Mouse (Mus musculus) heart, embryonic 11.5 days (tissue): ENCODE data around the gene Mfsd2b. TPM values are rescaled to one million over a fixed set of nuclear protein-coding genes. Genes with fewer than 3 reads are reported as not detected.
A peak's percentile ranks its signal among the peaks of the same experiment; 100 is the strongest.

Source experiments
- ATAC-seq: fragments of 200-750 bp; cut with Nextera tagmentation; replicated peaks from 2 replicates; pipeline ENCODE4 v1.8.0; 2017; ENCODE audit warnings: moderate library complexity; ENCODE audit not compliant: insufficient number of reproducible peaks, low FRiP score, low TSS enrichment
- H3K27ac ChIP-seq: fragments of 300-500 bp; sonication (generic); 2 replicates; pipeline ENCODE4 v1.5.1; 2014; ENCODE audit warnings: mild to moderate bottlenecking, low read depth, low read length
- H3K27me3 ChIP-seq: fragments of 300-500 bp; sonication (generic); 2 replicates; pipeline ENCODE4 v1.6.1; 2014; ENCODE audit warnings: mild to moderate bottlenecking, low read length, mixed read lengths; ENCODE audit not compliant: control insufficient read depth, insufficient read depth
- H3K36me3 ChIP-seq: fragments of 300-500 bp; sonication (generic); 2 replicates; pipeline ENCODE4 v1.6.1; 2014; ENCODE audit warnings: mild to moderate bottlenecking, low read length, moderate library complexity, mixed read lengths; ENCODE audit not compliant: control insufficient read depth, insufficient read depth
- H3K4me1 ChIP-seq: fragments of 300-500 bp; sonication (generic); 2 replicates; pipeline ENCODE4 v1.6.1; 2014; ENCODE audit warnings: low read length; ENCODE audit not compliant: control insufficient read depth, insufficient read depth
- H3K4me2 ChIP-seq: fragments of 300-500 bp; sonication (generic); 2 replicates; pipeline ENCODE4 v1.6.1; 2014; ENCODE audit warnings: mild to moderate bottlenecking, moderate library complexity
- H3K4me3 ChIP-seq: fragments of 300-500 bp; sonication (generic); 2 replicates; pipeline ENCODE4 v1.5.1; 2014; ENCODE audit warnings: low read depth, low read length
- H3K9ac ChIP-seq: fragments of 300-500 bp; sonication (generic); 2 replicates; pipeline ENCODE4 v1.6.1; 2014; ENCODE audit warnings: mild to moderate bottlenecking, low read depth, low read length, moderate library complexity
- H3K9me3 ChIP-seq: fragments of 300-500 bp; sonication (generic); replicated peaks from 2 replicates; pipeline ENCODE4 v1.6.1; 2016; ENCODE audit warnings: low read length; ENCODE audit not compliant: control insufficient read depth
- WGBS: fragments of 180-500 bp; shearing (Covaris S2); extraction: QIAGEN DNeasy Blood & Tissue Kit; methylation state at CpG from one replicate; pipeline ENCODE4 v1.1.7; 2014; ENCODE audit not compliant: insufficient replicate concordance; 5-methylcytosine and 5-hydroxymethylcytosine counted together
- polyA plus RNA-seq: library from polyadenylated mRNA; unstranded; fragments of >200 nt; fragmentation: Nextera tagmentation; extraction: Ambion mirVana; gene quantifications from 2 replicates; pipeline ENCODE4 v1.2.1, GENCODE M21; 2014

Mfsd2b gene
- polyA plus RNA-seq, 1 experiment from 2014 or later: 14.8 TPM

DNA sequence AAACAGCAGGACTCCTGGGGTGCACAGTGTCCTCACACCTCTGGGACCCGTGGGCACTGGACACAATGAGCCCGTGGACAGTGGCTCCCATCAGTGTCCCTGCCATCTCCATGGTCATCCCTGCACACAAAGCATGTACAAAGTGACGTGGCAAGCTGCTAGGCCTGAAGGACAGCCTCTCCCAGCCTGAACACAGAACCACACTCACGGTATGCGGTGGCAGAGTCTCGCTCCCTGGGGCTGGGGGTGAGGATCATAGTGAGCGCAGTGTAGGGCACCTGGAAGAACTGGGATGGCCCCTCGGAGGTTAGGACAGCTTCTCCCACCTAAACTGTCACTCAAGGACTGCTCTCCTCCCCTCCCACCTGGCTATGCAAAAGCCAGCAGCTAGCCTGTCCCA lies 5.2 kb downstream of the Mfsd2b start:
- H3K4me2 ChIP-seq: no peak overlapping the region
- no peak overlapping the region for H3K4me3 ChIP-seq
- peaks cover 20% of the 10 kb centered on the region for H3K4me1 ChIP-seq
- no peak overlapping the region for H3K27ac ChIP-seq
- H3K36me3 ChIP-seq: no peaks in the 10 kb centered on the region
- 68% methylated on average over 8 of the region's 8 CpGs for WGBS
- no peaks in the 10 kb centered on the region for H3K9me3 ChIP-seq
- no peak for ATAC-seq
- H3K27me3 ChIP-seq: no peaks in the 10 kb centered on the region
- H3K9ac ChIP-seq: peak overlapping the region; percentile 6; the same call in 1 of the 2 replicates

DNA sequence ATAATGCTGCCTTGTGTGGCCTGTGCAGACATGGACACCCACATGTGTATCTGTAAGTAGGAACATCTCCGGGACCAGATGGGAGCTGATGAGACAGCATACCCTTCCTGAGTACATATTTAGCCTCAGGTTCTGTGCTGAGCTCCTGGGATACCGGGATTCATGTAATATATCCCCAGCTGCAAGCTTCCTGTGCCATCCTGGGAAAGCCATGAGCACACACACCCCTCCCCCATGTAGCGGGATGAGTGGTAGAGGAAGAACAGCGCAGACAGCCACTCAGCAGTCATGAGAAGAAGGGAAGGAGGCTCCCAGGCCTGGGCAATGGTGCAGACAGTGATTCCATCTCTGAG lies 9.8 kb downstream of the Mfsd2b start:
- Histone ChIP-seq H3K27me3 (no peaks in the 10 kb centered on the region), H3K4me2 (peak overlapping the region; percentile 40), H3K27ac (peak overlapping the region; percentile 71), H3K9ac (peak overlapping the region; percentile 56; the same call in 1 of the 2 replicates), H3K36me3 (no peaks in the 10 kb centered on the region), H3K4me3 (no peak overlapping the region), H3K4me1 (peaks cover 21% of the 10 kb centered on the region), H3K9me3 (no peaks in the 10 kb centered on the region)
- WGBS: 37% methylated on average over 4 of the region's 4 CpGs
- no peak; the same call in 1 of the 2 replicates for ATAC-seq

DNA sequence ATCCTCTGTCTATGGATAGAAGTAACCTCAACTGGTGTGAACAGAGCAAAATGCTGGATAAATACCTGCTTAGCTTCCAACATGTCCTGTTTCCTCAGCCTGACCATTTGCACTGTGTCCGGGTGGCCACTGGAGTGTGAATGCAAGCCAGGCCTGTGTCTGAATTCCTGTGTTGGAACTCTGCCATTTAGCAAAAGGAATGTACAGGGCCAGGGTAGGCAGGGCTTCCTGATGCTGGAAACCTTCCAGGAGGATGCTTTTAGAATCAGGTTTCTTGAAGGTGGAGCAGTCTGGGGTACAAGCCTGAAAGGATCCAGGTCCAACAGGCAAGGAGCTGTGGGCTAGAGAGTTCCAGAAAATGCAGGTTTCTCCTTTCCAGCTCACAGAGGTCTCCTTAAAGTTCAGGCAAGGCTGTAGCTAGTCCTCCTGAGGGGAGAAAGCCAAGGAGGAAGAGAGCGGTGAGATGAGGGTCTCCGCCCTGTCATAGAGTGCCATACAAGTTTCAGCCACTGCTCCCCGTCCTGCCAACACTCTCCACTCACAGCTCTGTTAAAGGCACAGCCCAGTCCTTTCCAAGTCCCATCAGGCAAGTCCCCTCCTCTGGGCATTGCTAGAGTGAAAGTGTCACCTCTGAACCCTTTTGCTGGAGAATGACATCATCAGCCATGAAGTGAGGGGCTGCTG lies 10.4 kb downstream of the Mfsd2b start:
- Histone ChIP-seq H3K4me2 (peak overlapping the region; percentile 40), H3K9ac (peak overlapping the region; percentile 56; the same call in 1 of the 2 replicates)

DNA sequence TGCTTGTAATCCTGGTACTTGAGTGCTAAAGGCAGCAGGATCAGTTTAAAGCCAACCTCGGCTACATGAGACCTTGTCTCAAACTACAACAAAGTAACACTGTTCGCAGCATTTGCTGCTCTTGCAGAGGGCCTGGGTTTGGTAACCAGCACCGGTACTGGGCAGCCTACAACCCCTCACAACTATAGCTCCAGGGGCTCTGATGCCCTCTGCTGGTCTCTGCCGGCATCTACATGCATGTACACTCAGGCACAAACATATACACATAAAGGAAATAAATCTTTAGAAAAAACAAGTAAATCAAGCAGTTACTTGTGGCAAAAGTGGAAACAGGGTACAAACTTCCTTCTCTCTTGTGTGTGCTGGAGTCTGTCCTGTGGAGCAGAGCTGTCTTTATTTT lies 11.5 kb downstream of the Mfsd2b start:
- H3K9ac ChIP-seq: no peak overlapping the region
- no peak overlapping the region for H3K4me3 ChIP-seq
- no peak overlapping the region for H3K4me2 ChIP-seq
- no peaks in the 10 kb centered on the region for H3K9me3 ChIP-seq
- H3K4me1 ChIP-seq: peaks cover 21% of the 10 kb centered on the region
- H3K36me3 ChIP-seq: no peaks in the 10 kb centered on the region
- ATAC-seq: no peak
- H3K27me3 ChIP-seq: no peaks in the 10 kb centered on the region
- WGBS: 87% methylated on average over 4 of the region's 4 CpGs
- no peak overlapping the region for H3K27ac ChIP-seq

More for the DNA sequence above, 10.4 kb downstream of the Mfsd2b start:
- no peak overlapping the region for H3K4me3 ChIP-seq
- ATAC-seq: peak; percentile 60; the same call in 1 of the 2 replicates
- H3K36me3 ChIP-seq: no peaks in the 10 kb centered on the region
- H3K4me1 ChIP-seq: peaks cover 21% of the 10 kb centered on the region
- H3K27me3 ChIP-seq: no peaks in the 10 kb centered on the region
- no peaks in the 10 kb centered on the region for H3K9me3 ChIP-seq
- 40% methylated on average over 4 of the region's 4 CpGs for WGBS
- peak overlapping the region; percentile 71 for H3K27ac ChIP-seq

DNA sequence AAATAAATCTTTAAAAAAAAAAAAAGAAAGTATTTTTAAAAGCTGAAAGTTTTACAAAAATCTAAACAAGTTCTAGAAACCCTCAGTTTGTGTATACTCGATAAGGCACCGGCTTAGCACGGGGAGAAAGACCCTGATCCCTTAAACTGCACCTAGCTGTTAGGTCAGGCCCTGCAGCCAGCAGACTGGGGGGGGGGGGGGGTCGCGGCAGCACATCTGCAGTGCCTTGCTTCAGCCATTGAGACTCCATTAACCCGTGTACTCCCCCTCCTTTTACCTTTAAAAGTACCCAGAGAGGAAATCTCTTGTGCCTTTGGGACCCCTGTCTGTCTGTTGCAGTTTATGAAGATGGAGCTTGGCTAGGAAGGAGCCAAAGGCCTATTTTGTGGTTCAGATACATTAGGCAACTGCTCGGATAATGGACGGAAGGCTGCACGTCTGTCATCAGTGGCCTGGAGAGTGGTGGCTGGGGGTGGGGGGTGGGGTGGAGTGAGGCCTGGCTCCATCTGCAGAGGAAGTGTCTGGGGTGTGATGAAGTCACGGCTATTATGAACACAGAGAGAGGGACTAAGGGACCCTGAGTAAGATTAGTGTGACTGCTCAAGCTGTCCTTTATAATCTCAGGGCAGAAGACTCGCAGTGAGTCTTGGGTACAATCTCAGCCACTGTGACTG lies 14.8 kb downstream of the Mfsd2b start:
- 34% methylated on average over 11 of the region's 11 CpGs for WGBS

DNA sequence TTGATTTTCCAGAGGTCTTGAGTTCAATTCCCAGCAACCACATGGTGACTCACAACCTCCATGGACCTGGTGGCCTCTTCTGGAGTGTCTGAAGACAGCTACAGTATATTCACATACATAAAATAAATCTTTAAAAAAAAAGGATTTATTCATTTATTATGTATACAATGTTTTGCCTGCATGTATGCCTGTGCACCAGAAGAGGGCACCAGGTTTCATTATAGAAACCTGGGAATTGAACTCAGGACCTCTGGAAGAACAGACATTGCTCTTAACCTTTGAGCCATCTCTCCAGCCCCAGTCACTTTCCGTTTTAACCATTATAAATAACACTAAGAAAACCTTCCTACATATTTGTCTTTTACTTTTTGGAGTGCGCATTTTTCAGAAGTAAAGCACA lies 17.3 kb downstream of the Mfsd2b start:
- no peak overlapping the region for H3K9ac ChIP-seq
- WGBS: 99% methylated on average over 2 of the region's 2 CpGs
- H3K27me3 ChIP-seq: no peaks in the 10 kb centered on the region
- no peak overlapping the region for H3K27ac ChIP-seq
- peaks cover 4% of the 10 kb centered on the region for H3K4me1 ChIP-seq
- no peak for ATAC-seq
- no peaks in the 10 kb centered on the region for H3K9me3 ChIP-seq
- H3K36me3 ChIP-seq: peaks cover 10% of the 10 kb centered on the region
- H3K4me2 ChIP-seq: no peak overlapping the region
- H3K4me3 ChIP-seq: no peak overlapping the region

More for the DNA sequence above, 14.8 kb downstream of the Mfsd2b start:
- Histone ChIP-seq H3K27ac (peak overlapping the region; percentile 50; the same call in 1 of the 2 replicates), H3K9me3 (no peaks in the 10 kb centered on the region), H3K36me3 (peaks cover 10% of the 10 kb centered on the region), H3K4me3 (no peak overlapping the region), H3K27me3 (no peaks in the 10 kb centered on the region), H3K9ac (no peak overlapping the region), H3K4me2 (no peak overlapping the region), H3K4me1 (peaks cover 18% of the 10 kb centered on the region)
- ATAC-seq: 0 out of 2 replicates have a peak, but pooled peaks have one; percentile 48

DNA sequence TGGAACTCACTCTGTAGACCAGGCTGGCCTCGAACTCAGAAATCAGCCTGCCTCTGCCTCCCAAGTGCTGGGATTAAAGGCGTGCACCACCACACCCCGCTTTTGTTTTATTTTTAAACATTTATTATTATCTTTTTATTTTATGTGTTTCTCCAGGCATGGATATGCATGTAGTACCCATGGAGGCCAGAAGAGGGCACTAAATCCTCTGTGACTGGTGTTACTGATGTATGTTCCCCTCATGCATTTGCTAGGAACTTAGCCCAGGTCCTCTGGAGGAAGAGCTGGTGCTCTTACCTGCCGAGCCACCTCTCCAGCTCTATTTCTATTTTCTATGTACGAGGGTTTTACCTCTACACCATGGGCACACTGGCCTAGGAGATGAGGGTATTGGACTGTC lies 18.0 kb downstream of the Mfsd2b start:
- H3K9ac ChIP-seq: no peak overlapping the region
- H3K27ac ChIP-seq: no peak overlapping the region
- no peak for ATAC-seq
- 91% methylated on average over 5 of the region's 5 CpGs for WGBS
- H3K4me1 ChIP-seq: peaks cover 4% of the 10 kb centered on the region; the same call in 1 of the 2 replicates
- H3K4me2 ChIP-seq: no peak overlapping the region
- peaks cover 12% of the 10 kb centered on the region for H3K36me3 ChIP-seq
- H3K9me3 ChIP-seq: no peaks in the 10 kb centered on the region
- no peak overlapping the region for H3K4me3 ChIP-seq
- no peaks in the 10 kb centered on the region for H3K27me3 ChIP-seq

DNA sequence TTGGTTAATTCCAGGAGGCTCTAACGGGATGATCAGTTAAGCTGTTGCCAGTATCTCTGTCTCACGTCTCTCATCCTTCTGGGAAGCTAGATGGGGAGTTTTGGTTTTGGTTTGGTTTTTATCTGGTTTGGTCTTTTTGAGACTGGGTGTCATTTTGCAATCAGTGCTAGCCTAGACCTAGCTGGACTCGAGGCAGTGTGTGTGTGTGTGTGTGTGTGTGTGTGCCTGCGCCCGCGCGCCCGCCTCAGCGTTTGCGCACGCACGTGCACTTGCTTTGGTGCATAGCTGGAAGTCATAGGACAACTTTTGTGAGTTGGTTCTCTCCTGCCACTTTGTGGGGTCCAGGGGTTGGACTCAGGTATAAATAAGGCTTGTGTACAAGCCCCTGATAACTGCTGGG lies 30.4 kb downstream of the Mfsd2b start:
- Histone ChIP-seq H3K27me3 (no peaks in the 10 kb centered on the region), H3K9me3 (no peaks in the 10 kb centered on the region), H3K27ac (peak overlapping the region; percentile 50; the same call in 1 of the 2 replicates), H3K4me3 (peak overlapping the region; percentile 66), H3K9ac (peak overlapping the region; percentile 81), H3K4me2 (peak overlapping the region; percentile 85), H3K4me1 (peaks cover 8% of the 10 kb centered on the region), H3K36me3 (no peaks in the 10 kb centered on the region)
- WGBS: under 1% methylated on average over 12 of the region's 12 CpGs
- no peak; the same call in 1 of the 2 replicates for ATAC-seq
